Mouse (Mus musculus) intestine, embryonic 15.5 days (tissue): ENCODE data around the gene Cdc42bpa. TPM values are rescaled to one million over a fixed set of nuclear protein-coding genes. Genes with fewer than 3 reads are reported as not detected.

Experiments
- ATAC-seq: fragments of 200-750 bp; cut with Nextera tagmentation; 2 replicates; pipeline ENCODE4 v1.8.0; 2017; ENCODE audit warnings: moderate TSS enrichment, moderate library complexity
- H3K27ac ChIP-seq: fragments of 300-500 bp; sonication (generic); 2 replicates; pipeline ENCODE4 v1.5.1; 2015; ENCODE audit warnings: mild to moderate bottlenecking, inconsistent platforms
- H3K27me3 ChIP-seq: fragments of 300-500 bp; sonication (generic); replicated peaks from 2 replicates; pipeline ENCODE4 v1.6.1; 2015; ENCODE audit warnings: inconsistent platforms
- H3K36me3 ChIP-seq: fragments of 300-500 bp; sonication (generic); 2 replicates; pipeline ENCODE4 v1.6.1; 2015; ENCODE audit warnings: inconsistent platforms
- H3K4me1 ChIP-seq: fragments of 300-500 bp; sonication (generic); replicated peaks from 2 replicates; pipeline ENCODE4 v1.6.1; 2015; ENCODE audit warnings: inconsistent platforms
- H3K4me2 ChIP-seq: fragments of 300-500 bp; sonication (generic); replicated peaks from 2 replicates; pipeline ENCODE4 v1.6.1; 2015; ENCODE audit warnings: mild to moderate bottlenecking, inconsistent platforms
- H3K4me3 ChIP-seq: fragments of 300-500 bp; sonication (generic); replicated peaks from 2 replicates; pipeline ENCODE4 v1.5.1; 2015; ENCODE audit warnings: inconsistent platforms
- H3K9ac ChIP-seq: fragments of 300-500 bp; sonication (generic); 2 replicates; pipeline ENCODE4 v1.6.1; 2015; ENCODE audit warnings: inconsistent platforms
- H3K9me3 ChIP-seq: fragments of 300-500 bp; sonication (generic); 2 replicates; pipeline ENCODE4 v1.6.1; 2016; ENCODE audit warnings: inconsistent platforms
- WGBS: fragments of 180-500 bp; shearing (Covaris S2); methylation state at CpG from one replicate; pipeline ENCODE4 v1.1.7; 2015; 5-methylcytosine and 5-hydroxymethylcytosine counted together
- polyA plus RNA-seq: library from polyadenylated mRNA; unstranded; fragments of >200 nt; fragmentation: Nextera tagmentation; extraction: Ambion mirVana; gene quantifications from 2 replicates; pipeline ENCODE4 v1.2.1, GENCODE M21; 2015

The Cdc42bpa gene
- polyA plus RNA-seq, 1 experiment from 2014 or later, result 12.4 TPM

DNA sequence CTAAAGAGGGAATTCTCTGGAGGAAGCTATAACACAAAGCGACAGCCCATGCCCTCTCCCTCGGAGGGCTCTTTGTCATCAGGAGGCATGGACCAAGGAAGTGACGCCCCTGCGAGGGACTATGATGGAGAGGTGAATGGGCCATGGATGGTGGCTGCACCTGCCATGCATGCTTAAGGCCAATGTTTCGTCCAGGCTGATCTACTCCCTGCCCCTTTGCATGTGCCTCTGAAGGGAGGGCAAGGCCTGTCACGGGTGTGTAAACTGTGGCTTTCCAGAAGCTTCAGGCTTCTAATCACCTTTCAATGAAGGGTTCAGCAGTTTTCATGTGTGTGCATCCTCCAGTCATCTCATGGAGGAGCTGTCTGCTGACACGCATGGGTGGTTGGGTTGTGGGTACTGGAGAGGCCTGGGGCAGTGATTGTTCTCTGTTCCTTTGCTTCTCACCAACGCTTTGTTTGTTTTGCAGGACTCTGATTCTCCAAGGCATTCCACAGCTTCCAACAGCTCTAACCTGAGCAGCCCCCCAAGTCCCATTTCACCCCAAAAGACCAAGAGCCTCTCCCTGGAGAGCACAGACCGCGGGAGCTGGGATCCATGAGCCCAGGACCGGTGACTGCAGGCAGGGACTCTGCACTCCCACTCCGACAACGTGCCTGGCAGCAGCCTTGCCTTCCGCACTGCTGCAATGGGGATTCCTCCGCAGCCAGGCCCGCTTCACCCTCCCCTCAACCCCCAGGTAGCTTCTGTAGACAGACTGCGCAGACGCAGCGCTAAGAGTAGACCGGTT lies 201.5 kb downstream of the Cdc42bpa start:
- Histone ChIP-seq H3K4me1 (no peaks in the 10 kb centered on the region), H3K9me3 (no peaks in the 10 kb centered on the region), H3K36me3 (peaks cover 7% of the 10 kb centered on the region; the same call in 1 of the 2 replicates), H3K27ac (no peak overlapping the region), H3K9ac (no peak overlapping the region), H3K4me3 (no peak overlapping the region), H3K4me2 (no peak overlapping the region), H3K27me3 (no peaks in the 10 kb centered on the region)
- WGBS, result 90% methylated on average over 20 of the region's 20 CpGs
- ATAC-seq, result no peak

DNA sequence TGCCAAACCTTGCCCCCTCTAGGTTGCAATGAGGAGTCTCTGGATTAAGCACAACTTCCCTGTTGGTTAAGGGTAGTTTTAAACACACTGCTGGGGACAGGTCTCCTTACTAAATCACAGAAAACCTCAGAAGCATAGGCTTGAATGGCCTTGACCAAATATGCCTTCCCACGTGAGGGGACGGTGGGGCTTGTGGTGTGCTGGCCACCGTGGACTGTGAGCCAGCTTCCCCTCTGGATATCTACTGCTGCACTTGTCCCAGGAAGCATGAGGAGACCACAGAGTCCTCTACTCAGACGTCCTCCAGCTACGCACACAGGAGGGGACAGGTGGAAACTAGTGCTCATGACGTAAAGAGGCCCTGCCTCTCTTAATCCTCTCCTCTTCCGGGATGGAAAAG lies 202.7 kb downstream of the Cdc42bpa start:
- Histone ChIP-seq H3K4me3 (no peak overlapping the region), H3K9me3 (no peaks in the 10 kb centered on the region), H3K4me1 (no peaks in the 10 kb centered on the region), H3K27me3 (no peaks in the 10 kb centered on the region), H3K4me2 (no peak overlapping the region), H3K9ac (no peak overlapping the region), H3K27ac (no peak overlapping the region), H3K36me3 (peaks cover 7% of the 10 kb centered on the region; the same call in 1 of the 2 replicates)
- ATAC-seq, result no peak
- WGBS, result 86% methylated on average over 7 of the region's 7 CpGs

DNA sequence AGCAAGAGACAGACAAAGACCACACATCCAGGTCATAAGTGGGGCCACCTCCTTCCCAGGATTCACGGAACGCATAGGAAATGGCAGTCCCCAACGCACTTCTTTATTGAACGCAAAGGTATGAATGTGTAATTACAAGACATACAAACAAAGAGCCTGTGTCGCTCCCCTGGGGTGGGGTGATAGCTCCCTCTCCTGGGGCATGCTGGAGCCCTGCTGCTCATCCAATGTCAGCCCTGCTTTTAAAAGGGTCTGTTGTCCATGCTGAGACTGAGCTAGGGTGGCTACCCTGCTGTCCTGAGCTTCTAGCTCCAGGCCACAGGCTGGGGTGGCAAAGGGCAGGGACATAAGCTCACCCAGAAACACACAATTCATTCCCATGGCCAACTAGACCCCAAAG lies 206.3 kb downstream of the Cdc42bpa start:
- 84% methylated on average over 5 of the region's 5 CpGs for WGBS
- ATAC-seq, result no peak
- no peak overlapping the region for H3K4me3 ChIP-seq
- H3K9ac ChIP-seq, result no peak overlapping the region
- no peaks in the 10 kb centered on the region for H3K9me3 ChIP-seq
- H3K4me1 ChIP-seq, result no peaks in the 10 kb centered on the region
- H3K27me3 ChIP-seq, result no peaks in the 10 kb centered on the region
- no peak overlapping the region for H3K4me2 ChIP-seq
- H3K27ac ChIP-seq, result no peak overlapping the region
- 0 out of 2 replicates have a peak, but pooled peaks cover 2% of the 10 kb centered on the region for H3K36me3 ChIP-seq

DNA sequence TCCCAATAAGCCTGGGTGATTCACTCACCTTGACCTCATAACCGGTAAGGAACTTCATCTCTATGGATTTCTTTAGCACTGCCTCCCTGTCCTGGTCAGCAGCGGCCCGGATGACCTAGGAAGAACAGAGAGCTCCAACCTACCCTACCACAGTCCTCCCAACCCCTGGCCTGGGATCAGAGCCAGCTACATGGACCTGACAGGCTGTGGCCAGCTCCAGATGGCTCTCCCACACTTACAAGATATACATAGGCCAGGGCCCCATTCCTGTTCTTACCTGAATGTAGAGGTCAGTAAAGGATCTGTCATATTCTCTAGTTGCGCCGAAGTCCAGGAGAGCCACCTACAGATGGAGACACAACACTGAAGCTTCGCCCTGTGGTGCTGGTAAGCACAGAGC lies 208.0 kb downstream of the Cdc42bpa start:
- H3K4me2 ChIP-seq, result no peak overlapping the region
- no peak overlapping the region for H3K27ac ChIP-seq
- no peaks in the 10 kb centered on the region for H3K27me3 ChIP-seq
- H3K9me3 ChIP-seq, result no peaks in the 10 kb centered on the region
- ATAC-seq, result no peak
- no peak overlapping the region for H3K4me3 ChIP-seq
- WGBS, result 90% methylated on average over 6 of the region's 6 CpGs
- H3K4me1 ChIP-seq, result no peaks in the 10 kb centered on the region
- H3K36me3 ChIP-seq, result no peaks in the 10 kb centered on the region
- no peak overlapping the region for H3K9ac ChIP-seq

DNA sequence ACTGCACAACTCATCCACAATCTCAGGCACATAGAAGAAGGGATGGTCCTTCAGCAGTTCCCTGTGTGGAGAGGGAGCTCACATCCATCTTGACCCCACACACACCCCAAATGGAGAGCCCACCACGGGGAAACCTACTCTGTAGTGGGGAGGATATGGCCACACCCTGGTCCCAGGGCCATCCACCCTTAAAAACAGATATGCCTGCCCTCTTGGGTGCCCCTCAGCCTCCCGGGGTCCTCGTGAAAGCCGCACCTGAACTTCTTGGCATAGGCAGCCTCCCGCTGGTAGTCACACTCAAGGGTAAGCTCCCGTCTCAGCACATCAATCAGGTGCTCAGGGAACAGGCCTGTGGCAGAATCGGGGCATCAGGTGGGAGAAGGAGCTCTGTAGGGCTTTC lies 208.9 kb downstream of the Cdc42bpa start:
- no peak for ATAC-seq
- 84% methylated on average over 7 of the region's 7 CpGs for WGBS
- H3K4me2 ChIP-seq, result no peak overlapping the region
- H3K9me3 ChIP-seq, result no peaks in the 10 kb centered on the region
- no peaks in the 10 kb centered on the region for H3K36me3 ChIP-seq
- H3K4me1 ChIP-seq, result no peaks in the 10 kb centered on the region
- no peak overlapping the region for H3K9ac ChIP-seq
- no peaks in the 10 kb centered on the region for H3K27me3 ChIP-seq
- no peak overlapping the region for H3K4me3 ChIP-seq
- no peak overlapping the region for H3K27ac ChIP-seq

DNA sequence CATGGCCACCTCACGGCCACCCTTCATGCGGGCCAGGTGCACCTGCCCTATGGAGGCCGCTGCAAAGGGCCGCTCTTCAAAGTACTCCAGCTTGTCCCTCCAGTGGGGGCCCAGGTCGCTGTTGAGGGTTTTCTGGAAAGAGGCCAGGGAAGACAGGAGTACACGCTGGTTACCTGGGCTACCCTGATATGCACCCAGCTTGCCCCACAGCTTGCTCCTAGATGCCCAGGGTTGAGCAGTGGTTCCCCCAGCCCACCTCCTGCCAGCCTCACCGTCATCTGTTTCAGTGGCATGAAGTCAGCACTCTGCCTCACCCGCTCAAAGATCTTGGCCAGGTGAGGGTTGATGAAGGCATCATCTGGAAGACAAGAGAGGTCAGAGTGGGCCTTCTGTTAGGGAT lies 209.8 kb downstream of the Cdc42bpa start:
- Histone ChIP-seq H3K9ac (no peak overlapping the region), H3K36me3 (no peaks in the 10 kb centered on the region), H3K27ac (no peak overlapping the region), H3K4me3 (no peak overlapping the region), H3K4me1 (no peaks in the 10 kb centered on the region), H3K9me3 (no peaks in the 10 kb centered on the region), H3K4me2 (no peak overlapping the region), H3K27me3 (no peaks in the 10 kb centered on the region)
- no peak for ATAC-seq
- 94% methylated on average over 8 of the region's 8 CpGs for WGBS

DNA sequence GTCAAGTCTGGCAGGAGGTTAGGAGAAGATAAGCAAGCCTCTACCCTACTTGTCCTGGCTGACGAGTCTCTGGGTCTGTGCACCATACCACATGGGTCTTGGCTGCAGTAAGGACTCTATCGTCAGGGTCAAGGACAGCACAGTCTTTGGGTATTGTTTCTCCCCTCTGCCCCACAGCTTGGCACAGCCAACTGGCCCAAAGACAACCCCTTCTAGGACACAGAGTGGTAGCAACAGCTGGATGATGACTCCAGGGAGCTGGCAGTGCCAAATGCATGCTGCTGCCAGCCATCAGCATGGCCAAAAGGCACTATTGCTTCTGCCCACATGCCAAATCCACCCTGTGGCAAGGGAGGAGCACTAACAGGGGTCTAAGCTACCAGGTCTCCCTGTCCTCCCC lies 211.6 kb downstream of the Cdc42bpa start:
- no peak overlapping the region for H3K4me3 ChIP-seq
- H3K4me1 ChIP-seq, result 0 out of 2 replicates have a peak, but pooled peaks cover 2% of the 10 kb centered on the region
- H3K4me2 ChIP-seq, result no peak overlapping the region
- no peaks in the 10 kb centered on the region for H3K27me3 ChIP-seq
- no peak for ATAC-seq
- WGBS, result 82% methylated on average over 2 of the region's 2 CpGs
- H3K36me3 ChIP-seq, result no peaks in the 10 kb centered on the region
- H3K9me3 ChIP-seq, result no peaks in the 10 kb centered on the region
- H3K9ac ChIP-seq, result no peak overlapping the region
- no peak overlapping the region for H3K27ac ChIP-seq

DNA sequence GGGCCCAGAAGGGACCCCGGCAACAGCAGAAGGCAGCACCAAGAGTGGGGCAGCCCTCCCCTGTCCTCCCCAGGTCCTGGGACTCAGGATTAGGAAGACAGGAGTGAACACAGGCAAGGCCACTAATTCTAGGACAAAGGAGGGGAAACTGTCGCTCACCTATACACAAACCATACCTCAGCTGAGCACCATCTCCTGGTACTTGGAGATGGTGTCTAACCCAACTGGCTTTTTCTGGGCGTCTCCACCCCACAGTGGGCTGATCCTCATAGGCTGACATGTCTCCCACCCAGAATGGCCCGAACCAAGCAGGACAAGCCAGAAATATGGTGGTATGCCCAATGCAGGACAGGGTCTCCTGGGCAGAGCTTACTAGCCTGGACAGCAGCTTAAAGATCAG lies 212.3 kb downstream of the Cdc42bpa start:
- no peaks in the 10 kb centered on the region for H3K9me3 ChIP-seq
- no peak overlapping the region for H3K4me2 ChIP-seq
- H3K36me3 ChIP-seq, result no peaks in the 10 kb centered on the region
- ATAC-seq, result no peak
- H3K27me3 ChIP-seq, result no peaks in the 10 kb centered on the region
- 0 out of 2 replicates have a peak, but pooled peaks cover 2% of the 10 kb centered on the region for H3K4me1 ChIP-seq
- 76% methylated on average over 4 of the region's 4 CpGs for WGBS
- H3K4me3 ChIP-seq, result no peak overlapping the region
- no peak overlapping the region for H3K9ac ChIP-seq
- H3K27ac ChIP-seq, result no peak overlapping the region

DNA sequence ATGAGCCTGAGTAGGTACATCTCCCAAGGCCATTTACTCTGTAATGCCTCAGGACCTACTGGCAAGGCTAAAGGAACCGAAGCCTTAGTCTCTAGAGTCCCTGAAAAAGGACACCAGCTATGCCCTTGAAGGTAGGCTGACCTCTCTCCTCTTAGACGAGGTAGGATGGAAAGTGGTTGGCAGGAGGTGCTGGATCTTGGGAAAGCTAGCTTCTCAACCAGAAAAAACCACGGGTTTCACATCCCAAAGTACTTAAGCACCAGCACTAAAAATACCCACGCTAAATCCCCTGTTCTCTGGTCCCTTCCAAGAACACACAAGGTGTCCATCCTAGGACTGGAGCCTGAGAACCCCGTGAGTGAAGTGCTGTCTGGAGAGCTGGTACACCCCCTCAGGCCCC lies 212.7 kb downstream of the Cdc42bpa start:
- H3K9me3 ChIP-seq, result no peaks in the 10 kb centered on the region
- no peak for ATAC-seq
- 78% methylated on average over 5 of the region's 5 CpGs for WGBS
- no peaks in the 10 kb centered on the region for H3K27me3 ChIP-seq
- no peaks in the 10 kb centered on the region for H3K36me3 ChIP-seq
- no peak overlapping the region for H3K4me2 ChIP-seq
- no peak overlapping the region for H3K4me3 ChIP-seq
- H3K9ac ChIP-seq, result no peak overlapping the region
- H3K4me1 ChIP-seq, result 0 out of 2 replicates have a peak, but pooled peaks cover 2% of the 10 kb centered on the region
- H3K27ac ChIP-seq, result no peak overlapping the region

DNA sequence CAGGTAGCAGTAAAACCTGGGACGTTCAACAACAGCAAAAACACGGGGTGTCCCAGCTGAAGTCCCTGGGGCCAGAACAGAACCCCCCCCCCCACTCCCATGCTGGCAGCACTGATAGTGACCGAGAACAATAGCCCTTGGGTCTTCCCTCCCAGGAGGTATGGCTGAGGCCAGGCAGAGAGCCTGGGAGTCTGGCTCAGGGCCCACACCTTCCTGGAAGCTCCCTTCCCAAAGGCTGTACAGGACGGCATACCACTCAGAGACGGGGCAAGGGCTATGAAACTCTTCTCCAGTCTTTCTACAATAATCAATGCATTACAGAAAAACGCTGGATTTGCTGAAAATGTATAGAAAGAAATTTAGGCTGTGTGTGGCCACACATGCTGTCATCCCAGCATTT lies 214.4 kb downstream of the Cdc42bpa start:
- H3K4me3 ChIP-seq, result no peak overlapping the region
- H3K27ac ChIP-seq, result no peak overlapping the region
- 0 out of 2 replicates have a peak, but pooled peaks cover 2% of the 10 kb centered on the region for H3K4me1 ChIP-seq
- WGBS, result 62% methylated on average over 6 of the region's 6 CpGs
- H3K27me3 ChIP-seq, result no peaks in the 10 kb centered on the region
- no peak overlapping the region for H3K9ac ChIP-seq
- no peak overlapping the region for H3K4me2 ChIP-seq
- ATAC-seq, result no peak
- H3K36me3 ChIP-seq, result 0 out of 2 replicates have a peak, but pooled peaks cover 3% of the 10 kb centered on the region
- H3K9me3 ChIP-seq, result no peaks in the 10 kb centered on the region

DNA sequence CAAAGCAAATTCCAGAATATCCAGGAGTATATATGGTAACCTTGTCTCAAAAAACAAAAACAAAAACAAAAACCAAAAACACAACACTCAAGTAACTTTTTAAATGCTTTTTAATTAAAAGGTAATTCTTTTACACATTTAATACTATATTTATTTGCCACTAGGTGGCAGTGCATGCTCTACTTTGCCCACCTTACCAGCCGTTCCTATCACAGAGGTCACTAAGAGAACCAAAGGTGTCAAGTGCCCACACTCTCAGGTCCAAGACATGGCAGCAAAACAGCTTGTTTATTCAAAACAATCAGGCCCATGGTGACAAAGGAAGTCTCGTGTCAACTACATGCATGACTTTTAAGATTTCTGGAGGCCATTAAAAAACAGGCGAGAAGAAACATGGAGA lies 214.9 kb downstream of the Cdc42bpa start:
- H3K9ac ChIP-seq, result no peak overlapping the region
- H3K36me3 ChIP-seq, result 0 out of 2 replicates have a peak, but pooled peaks cover 3% of the 10 kb centered on the region
- no peak overlapping the region for H3K4me3 ChIP-seq
- H3K4me1 ChIP-seq, result 0 out of 2 replicates have a peak, but pooled peaks cover 2% of the 10 kb centered on the region
- H3K27me3 ChIP-seq, result no peaks in the 10 kb centered on the region
- no peak overlapping the region for H3K27ac ChIP-seq
- H3K9me3 ChIP-seq, result no peaks in the 10 kb centered on the region
- peak; percentile 50 for ATAC-seq
- no peak overlapping the region for H3K4me2 ChIP-seq
- 38% methylated on average over 3 of the region's 3 CpGs for WGBS

DNA sequence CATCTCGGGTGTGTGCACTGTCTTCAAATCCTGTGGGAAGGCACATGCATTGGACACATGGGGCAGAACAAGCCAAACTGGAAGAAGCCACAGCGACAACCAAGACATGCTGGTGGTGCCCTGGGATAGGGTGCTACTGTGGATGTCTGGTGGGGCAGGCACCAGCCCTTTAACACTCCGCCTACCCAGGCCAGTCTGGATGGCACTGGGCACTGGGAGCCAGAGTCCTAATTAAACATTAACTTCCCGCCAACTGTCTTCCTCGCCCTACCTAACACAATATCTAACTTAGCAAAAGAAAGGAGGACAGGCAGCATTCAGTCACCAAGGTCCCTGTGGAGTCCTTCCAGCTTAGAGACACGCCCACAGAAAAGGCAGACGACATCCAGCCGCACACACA lies 215.4 kb downstream of the Cdc42bpa start:
- ATAC-seq, result peak; percentile 88
- H3K27me3 ChIP-seq, result no peaks in the 10 kb centered on the region
- WGBS, result 45% methylated on average over 8 of the region's 8 CpGs

DNA sequence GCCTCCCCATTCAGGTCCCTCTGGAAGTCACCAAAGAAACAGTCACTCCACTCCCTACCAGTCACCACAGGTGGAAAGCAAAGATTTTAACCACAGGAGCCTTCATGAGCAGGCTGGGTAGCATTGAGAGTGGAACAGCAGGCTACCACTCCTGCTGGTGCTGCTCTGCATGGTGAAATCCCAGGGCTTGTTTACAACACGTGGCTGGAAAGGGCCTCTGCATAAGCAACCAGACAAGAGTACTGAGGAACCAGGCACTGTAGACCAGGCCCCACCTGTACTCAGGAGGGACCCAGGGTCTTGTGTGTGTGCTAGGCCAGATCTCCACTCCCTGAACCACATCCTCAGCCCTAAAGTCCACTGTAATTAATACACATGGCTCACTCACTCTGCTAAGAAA lies 216.5 kb downstream of the Cdc42bpa start:
- no peak overlapping the region for H3K4me2 ChIP-seq
- H3K9ac ChIP-seq, result no peak overlapping the region
- no peak for ATAC-seq
- WGBS, result 18% methylated on average over 1 of the region's 1 CpGs
- H3K36me3 ChIP-seq, result 0 out of 2 replicates have a peak, but pooled peaks cover 3% of the 10 kb centered on the region
- H3K27me3 ChIP-seq, result no peaks in the 10 kb centered on the region
- H3K27ac ChIP-seq, result no peak overlapping the region
- 0 out of 2 replicates have a peak, but pooled peaks cover 3% of the 10 kb centered on the region for H3K4me1 ChIP-seq
- no peaks in the 10 kb centered on the region for H3K9me3 ChIP-seq
- no peak overlapping the region for H3K4me3 ChIP-seq

More for the DNA sequence above, 215.4 kb downstream of the Cdc42bpa start:
- no peak overlapping the region for H3K4me2 ChIP-seq
- no peaks in the 10 kb centered on the region for H3K9me3 ChIP-seq
- 0 out of 2 replicates have a peak, but pooled peaks cover 3% of the 10 kb centered on the region for H3K36me3 ChIP-seq
- H3K27ac ChIP-seq, result peak overlapping the region; percentile 39
- H3K4me3 ChIP-seq, result no peak overlapping the region
- H3K9ac ChIP-seq, result no peak overlapping the region
- H3K4me1 ChIP-seq, result 0 out of 2 replicates have a peak, but pooled peaks cover 2% of the 10 kb centered on the region
